ENCODE assay signal across 11 mouse cellular contexts in genomic region chr2:60809441-60809921, GRCm38 (mm10).
A peak's percentile ranks its signal among the peaks of the same experiment; 100 is the strongest.
DNase-seq lines count a peak whose midpoint lies in the region; ATAC-seq and TF ChIP-seq lines count a peak whose summit lies in the region.
"Had no signal": no experiment of that assay in that cellular context is flagged by ENCODE, and none has a peak within 500 bp of the region (broad histone marks: within the 10 kb centered on the region; RNA-seq: fewer than 3 reads in every experiment).

No protein-coding gene starts in this region.

- H3K9me3 ChIP-seq in intestine, embryonic 16.5 days (ENCODE audit: control insufficient read depth, low read length), result no peaks in the 10 kb centered on the region
- H3K9me3 ChIP-seq: G1E; neural tube, embryonic 12.5 days had no signal

- ATAC-seq in intestine, embryonic 16.5 days, result peak; percentile 34

- WGBS in heart, adult 2 months, result 67% methylated on average over 7 of the region's 7 CpGs
- WGBS in spleen, adult 2 months, result 75% methylated on average over 7 of the region's 7 CpGs
- WGBS in intestine, embryonic 16.5 days, result 44% methylated on average over 7 of the region's 7 CpGs

- H3K4me3 ChIP-seq in heart, adult 2 months, result no peak overlapping the region
- H3K4me3 ChIP-seq in spleen, adult 2 months (ENCODE audit: extremely low read depth, insufficient read depth, insufficient read length), result no peak overlapping the region
- no peak overlapping the region for H3K4me3 ChIP-seq in intestine, embryonic 16.5 days (ENCODE audit: low read length)
- H3K4me3 ChIP-seq: neural tube, embryonic 12.5 days had no signal

- H3K27ac ChIP-seq in heart, adult 2 months, result peak overlapping the region; percentile 73
- H3K27ac ChIP-seq in spleen, adult 2 months (ENCODE audit: insufficient read depth, low read length), result 0 out of 2 replicates have a peak overlapping the region, but pooled peaks have one; percentile 10
- peak overlapping the region; percentile 54 for H3K27ac ChIP-seq in intestine, embryonic 16.5 days (ENCODE audit: low read length)
- H3K27ac ChIP-seq: neural tube, embryonic 12.5 days had no signal

- TF ChIP-seq POLR2A in heart, adult 2 months (IDR thresholded peaks at IDR 0.05; ENCODE audit: insufficient read depth, low read depth, low read length), result no peak
- no peak for TF ChIP-seq POLR2A in spleen, adult 2 months (IDR thresholded peaks at IDR 0.05; ENCODE audit: low read depth, low read length)

- peaks cover 23% of the 10 kb centered on the region for H3K36me3 ChIP-seq in heart, adult 2 months (ENCODE audit: control insufficient read depth, insufficient read depth, low read length)
- no peaks in the 10 kb centered on the region; the same call in 1 of the 2 replicates for H3K36me3 ChIP-seq in spleen, adult 2 months (ENCODE audit: control insufficient read depth, insufficient read depth, low read length)
- no peaks in the 10 kb centered on the region for H3K36me3 ChIP-seq in intestine, embryonic 16.5 days (ENCODE audit: control insufficient read depth, insufficient read depth, low read length)
- H3K36me3 ChIP-seq: neural tube, embryonic 12.5 days had no signal

- TF ChIP-seq CTCF in heart, adult 2 months (IDR thresholded peaks at IDR 0.05), result no peak
- no peak for TF ChIP-seq CTCF in spleen, adult 2 months (IDR thresholded peaks at IDR 0.05; ENCODE audit: extremely low read depth, insufficient read depth, insufficient read length, insufficient replicate concordance)

- intact Hi-C loops in heart, adult 2 months (cut with DNase I), result no loop called here
- intact Hi-C loops in heart, postnatal 25 days (cut with DNase I), result loop anchor here (2.0 kb wide), 1 partner anchor 71 kb away; no protein-coding TSS in a partner anchor

- DNase-seq in heart, adult 2 months, result no peak
- DNase-seq in heart, postnatal 25 days (ENCODE audit: low spot score), result no peak
- DNase-seq in spleen, adult 2 months (ENCODE audit: low read depth in 1 of 2, low spot score in 2 of 2), result no peak
- DNase-seq in spleen, postnatal 10 days (ENCODE audit: low spot score in 2 of 2), result no peak
- DNase-seq in thymus, postnatal 36 days, result peak; percentile 12 to 17
- DNase-seq in cerebellum, adult 11 months, result no peak
- no peak for DNase-seq in ovary, postnatal 10 days (ENCODE audit: low spot score)
- DNase-seq: kidney, postnatal 14 days had no signal

- H3K27me3 ChIP-seq in heart, adult 2 months (ENCODE audit: control insufficient read depth, insufficient read depth, low read length), result no peaks in the 10 kb centered on the region
- no peaks in the 10 kb centered on the region for H3K27me3 ChIP-seq in spleen, adult 2 months (ENCODE audit: control insufficient read depth, insufficient read depth, low read length)
- H3K27me3 ChIP-seq in intestine, embryonic 16.5 days (replicated peaks; ENCODE audit: control insufficient read depth, insufficient read depth, low read length), result no peaks in the 10 kb centered on the region
- H3K27me3 ChIP-seq: neural tube, embryonic 12.5 days had no signal

- no peak overlapping the region for H3K9ac ChIP-seq in heart, adult 2 months (ENCODE audit: low read depth, low read length)
- H3K9ac ChIP-seq in intestine, embryonic 16.5 days (ENCODE audit: low read depth, low read length), result no peak overlapping the region
- H3K9ac ChIP-seq: neural tube, embryonic 12.5 days had no signal

- peaks cover 40% of the 10 kb centered on the region for H3K4me1 ChIP-seq in heart, adult 2 months (ENCODE audit: control insufficient read depth, insufficient read depth, low read length)
- peaks cover 8% of the 10 kb centered on the region for H3K4me1 ChIP-seq in spleen, adult 2 months (ENCODE audit: control insufficient read depth, insufficient read depth, insufficient read length)
- peaks cover 31% of the 10 kb centered on the region for H3K4me1 ChIP-seq in intestine, embryonic 16.5 days (ENCODE audit: control insufficient read depth, insufficient read depth, low read length)

- no peak for TF ChIP-seq EP300 in heart, adult 2 months (IDR thresholded peaks at IDR 0.05; ENCODE audit: insufficient read depth, low read depth, low read length)

- H3K4me2 ChIP-seq in intestine, embryonic 16.5 days (ENCODE audit: low read depth, low read length), result no peak overlapping the region
- H3K4me2 ChIP-seq: neural tube, embryonic 12.5 days had no signal

- H3K79me2 ChIP-seq in heart, adult 2 months (replicated peaks; ENCODE audit: control insufficient read depth, insufficient read depth, low read length), result peaks cover 1% of the 10 kb centered on the region

Comparison
In these comparisons a context has a peak if more than half of its experiments do, and no peak if none do; other contexts are left out.
1. DNase-seq: peak in thymus, postnatal 36 days (2 of 2); none in heart, adult 2 months (0 of 2), heart, postnatal 25 days (single experiment), spleen, adult 2 months (0 of 2), spleen, postnatal 10 days (0 of 2), cerebellum, adult 11 months (single experiment) and ovary, postnatal 10 days (single experiment).
2. H3K27ac ChIP-seq: peak in every context shown above with its lines; median percentile 73 in heart, adult 2 months; 54 in intestine, embryonic 16.5 days; 10 in spleen, adult 2 months.